Mouse (Mus musculus) forebrain, embryonic 11.5 days (tissue): ENCODE results near the gene Arpc1a. TPM values are rescaled to one million over a fixed set of nuclear protein-coding genes. Genes with fewer than 3 reads are reported as not detected.

ENCODE experiments used
- ATAC-seq: fragments of 200-750 bp; cut with Nextera tagmentation; replicated peaks from 2 replicates; pipeline ENCODE4 v1.8.0; 2017; ENCODE audit warnings: moderate TSS enrichment; ENCODE audit not compliant: low FRiP score
- DNase-seq: peaks from one replicate; pipeline ENCODE4 v3.0.0-alpha.2; 2017; ENCODE audit warnings: low spot score
- H3K27ac ChIP-seq: fragments of 300-500 bp; sonication (generic); 2 replicates; pipeline ENCODE4 v1.5.1; 2014; ENCODE audit warnings: low read depth, low read length
- H3K27me3 ChIP-seq: fragments of 300-500 bp; sonication (generic); 2 replicates; pipeline ENCODE4 v1.6.1; 2014; ENCODE audit warnings: mild to moderate bottlenecking, low read length, mixed read lengths; ENCODE audit not compliant: control insufficient read depth, insufficient read depth
- H3K36me3 ChIP-seq: fragments of 300-500 bp; sonication (generic); 2 replicates; pipeline ENCODE4 v1.6.1; 2014; ENCODE audit warnings: mild to moderate bottlenecking, low read length, moderate library complexity, mixed read lengths; ENCODE audit not compliant: control insufficient read depth, insufficient read depth
- H3K4me1 ChIP-seq: fragments of 300-500 bp; sonication (generic); replicated peaks from 2 replicates; pipeline ENCODE4 v1.6.1; 2014; ENCODE audit warnings: low read length, mixed read lengths; ENCODE audit not compliant: control insufficient read depth, insufficient read depth
- H3K4me2 ChIP-seq: fragments of 300-500 bp; sonication (generic); 2 replicates; pipeline ENCODE4 v1.6.1; 2014; ENCODE audit warnings: low read depth, mild to moderate bottlenecking, low read length, moderate library complexity, mixed read lengths; ENCODE audit not compliant: severe bottlenecking
- H3K4me3 ChIP-seq: fragments of 300-500 bp; sonication (generic); 2 replicates; pipeline ENCODE4 v1.5.1; 2014; ENCODE audit warnings: low read depth, low read length
- H3K9ac ChIP-seq: fragments of 300-500 bp; sonication (generic); 2 replicates; pipeline ENCODE4 v1.6.1; 2014; ENCODE audit warnings: low read length
- H3K9me3 ChIP-seq: fragments of 300-500 bp; sonication (generic); 2 replicates; pipeline ENCODE4 v1.6.1; 2016; ENCODE audit warnings: low read length, mixed read lengths; ENCODE audit not compliant: control insufficient read depth
- WGBS: fragments of 180-500 bp; shearing (Covaris S2); extraction: QIAGEN DNeasy Blood & Tissue Kit; methylation state at CpG from one replicate; pipeline ENCODE4 v1.1.7; 2014; 5-methylcytosine and 5-hydroxymethylcytosine counted together
- polyA plus RNA-seq: library from polyadenylated mRNA; unstranded; fragments of >200 nt; fragmentation: Nextera tagmentation; extraction: Ambion mirVana; gene quantifications from 2 replicates; pipeline ENCODE4 v1.2.1, GENCODE M21; 2014

Gene Arpc1a
- polyA plus RNA-seq, 1 experiment from 2014 or later, result 150 TPM

GRCm38 (mm10) chr5:145138836-145139235 lies 55.2 kb downstream of the Arpc1a start:
- peaks cover 11% of the 10 kb centered on the region for H3K4me1 ChIP-seq
- ATAC-seq (no peak), DNase-seq (no peak)
- peak overlapping the region; percentile 91 for H3K9ac ChIP-seq
- WGBS, result 27% methylated on average over 6 of the region's 6 CpGs
- H3K4me2 ChIP-seq, result peak overlapping the region; percentile 82
- no peaks in the 10 kb centered on the region for H3K9me3 ChIP-seq
- H3K36me3 ChIP-seq, result peaks cover 8% of the 10 kb centered on the region; the same call in 1 of the 2 replicates
- H3K27ac ChIP-seq, result no peak overlapping the region
- no peaks in the 10 kb centered on the region for H3K27me3 ChIP-seq
- peak overlapping the region; percentile 93 for H3K4me3 ChIP-seq

GRCm38 (mm10) chr5:145139571-145140519 lies 56.2 kb downstream of the Arpc1a start, which contains the start of the genes Pdap1 and Bud31:
Gene Pdap1 (minus strand): TSS chr5:145140238.
Gene Bud31 (plus strand): TSS chr5:145140362.
- Histone ChIP-seq H3K4me3 (peak within 1 kb of the TSS; percentile 93), H3K36me3 (peaks cover 4% of the 10 kb centered on the region; the same call in 1 of the 2 replicates), H3K9me3 (no peaks in the 10 kb centered on the region), H3K27ac (peak within 1 kb of the TSS; percentile 78), H3K4me1 (peaks cover 11% of the 10 kb centered on the region), H3K4me2 (peak within 1 kb of the TSS; percentile 82), H3K27me3 (no peaks in the 10 kb centered on the region), H3K9ac (peak within 1 kb of the TSS; percentile 91)
- DNase-seq (peak; percentile 96), ATAC-seq (peak; percentile 95)
- under 1% methylated on average over 84 of the region's 84 CpGs for WGBS

GRCm38 (mm10) chr5:145140611-145141010 lies 57.0 kb downstream of the Arpc1a start:
- H3K4me3 ChIP-seq, result peak overlapping the region; percentile 93
- H3K36me3 ChIP-seq, result peaks cover 9% of the 10 kb centered on the region; the same call in 1 of the 2 replicates
- DNase-seq, result no peak
- H3K4me2 ChIP-seq, result peak overlapping the region; percentile 54
- peak overlapping the region; percentile 78; the same call in 1 of the 2 replicates for H3K27ac ChIP-seq
- 1% methylated on average over 18 of the region's 18 CpGs for WGBS
- H3K9me3 ChIP-seq, result no peaks in the 10 kb centered on the region
- peak overlapping the region; percentile 91 for H3K9ac ChIP-seq
- H3K4me1 ChIP-seq, result peaks cover 11% of the 10 kb centered on the region
- no peaks in the 10 kb centered on the region for H3K27me3 ChIP-seq
- 0 out of 2 replicates have a peak, but pooled peaks have one; percentile 14 for ATAC-seq

- WGBS, result 90% methylated on average over 5 of the region's 5 CpGs
- Histone ChIP-seq H3K4me3 (no peak overlapping the region), H3K4me1 (no peaks in the 10 kb centered on the region), H3K4me2 (no peak overlapping the region), H3K9me3 (no peaks in the 10 kb centered on the region), H3K27ac (no peak overlapping the region), H3K36me3 (peaks cover 27% of the 10 kb centered on the region), H3K9ac (no peak overlapping the region), H3K27me3 (no peaks in the 10 kb centered on the region)
- DNase-seq (no peak), ATAC-seq (no peak)
Observed at GRCm38 (mm10) chr5:145147748-145148147, 64.1 kb downstream of the Arpc1a start.

- 91% methylated on average over 6 of the region's 6 CpGs for WGBS
- H3K9me3 ChIP-seq, result no peaks in the 10 kb centered on the region
Observed at GRCm38 (mm10) chr5:145149294-145149693, 65.7 kb downstream of the Arpc1a start.

GRCm38 (mm10) chr5:145152690-145153089 lies 69.1 kb downstream of the Arpc1a start:
- ATAC-seq (no peak), DNase-seq (no peak)
- Histone ChIP-seq H3K9ac (no peak overlapping the region), H3K27me3 (no peaks in the 10 kb centered on the region), H3K4me1 (no peaks in the 10 kb centered on the region), H3K4me3 (no peak overlapping the region), H3K27ac (no peak overlapping the region), H3K4me2 (no peak overlapping the region), H3K36me3 (peaks cover 4% of the 10 kb centered on the region; the same call in 1 of the 2 replicates), H3K9me3 (no peaks in the 10 kb centered on the region)
- 92% methylated on average over 5 of the region's 5 CpGs for WGBS

More at GRCm38 (mm10) chr5:145149294-145149693, 65.7 kb downstream of the Arpc1a start:
- peaks cover 23% of the 10 kb centered on the region for H3K36me3 ChIP-seq
- H3K27ac ChIP-seq, result no peak overlapping the region
- no peak overlapping the region for H3K9ac ChIP-seq
- DNase-seq (no peak), ATAC-seq (no peak)
- H3K4me1 ChIP-seq, result no peaks in the 10 kb centered on the region
- H3K27me3 ChIP-seq, result no peaks in the 10 kb centered on the region
- H3K4me2 ChIP-seq, result no peak overlapping the region
- no peak overlapping the region for H3K4me3 ChIP-seq

Other genes with a start within 250 kb of the Arpc1a start
- 18.3 and 21.4 TPM in 2 replicates for gene Smurf1, start 118.0 kb upstream of the Arpc1a start, polyA plus RNA-seq
- gene Gm4871, start 51.1 kb upstream of the Arpc1a start, polyA plus RNA-seq, result not detected in 2 replicates
- not detected in 2 replicates for gene 1700018F24Rik, start 40.8 kb upstream of the Arpc1a start, polyA plus RNA-seq
- gene Kpna7, start 200 bp downstream of the Arpc1a start, polyA plus RNA-seq, result not detected in 2 replicates
- 51.2 and 62.8 TPM in 2 replicates for gene Arpc1b, start 30.4 kb downstream of the Arpc1a start, polyA plus RNA-seq
- 135 and 136 TPM in 2 replicates for gene Pdap1, start 56.4 kb downstream of the Arpc1a start, polyA plus RNA-seq
- gene Bud31, start 56.5 kb downstream of the Arpc1a start, polyA plus RNA-seq, result 252 and 253 TPM in 2 replicates
- 18.6 and 19.6 TPM in 2 replicates for gene Ptcd1, start 83.3 kb downstream of the Arpc1a start, polyA plus RNA-seq
- gene Cpsf4, start 83.4 kb downstream of the Arpc1a start, polyA plus RNA-seq, result 51.4 and 59.0 TPM in 2 replicates
- 478 and 501 TPM in 2 replicates for gene Atp5j2, start 108.2 kb downstream of the Arpc1a start, polyA plus RNA-seq
- 6.5 and 8.1 TPM in 2 replicates for gene Zkscan14, start 118.0 kb downstream of the Arpc1a start, polyA plus RNA-seq
- 17.2 and 20.2 TPM in 2 replicates for gene Zkscan5, start 120.7 kb downstream of the Arpc1a start, polyA plus RNA-seq
- gene Zfp655, start 147.9 kb downstream of the Arpc1a start, polyA plus RNA-seq, result 37.2 and 39.2 TPM in 2 replicates
- 0.41 and 0.77 TPM in 2 replicates for gene Zscan25, start 196.7 kb downstream of the Arpc1a start, polyA plus RNA-seq